Mouse (Mus musculus) megakaryocyte, embryonic 14.5 days (primary cell): Measurements from ENCODE around the gene Rab37. TPM values are rescaled to one million over a fixed set of nuclear protein-coding genes. Genes with fewer than 3 reads are reported as not detected.

Experiments used
- H3K27me3 ChIP-seq: replicated peaks from 2 replicates; pipeline ENCODE3; 2012; ENCODE audit warnings: inconsistent platforms
- H3K36me3 ChIP-seq: replicated peaks from 2 replicates; pipeline ENCODE3; 2012; ENCODE audit warnings: low read length, inconsistent platforms, mixed read lengths
- H3K4me1 ChIP-seq: 2 replicates; pipeline ENCODE4 v1.6.1; 2012; ENCODE audit warnings: inconsistent platforms
- H3K4me3 ChIP-seq: replicated peaks from 2 replicates; pipeline ENCODE3; 2012; ENCODE audit warnings: moderate library complexity, mild to moderate bottlenecking, inconsistent platforms
- H3K9me3 ChIP-seq: 2 replicates; pipeline ENCODE4 v1.6.1; 2012; ENCODE audit warnings: inconsistent platforms
- FLI1 ChIP-seq: IDR thresholded peaks from 2 replicates; pipeline ENCODE4 v1.6.1; 2012; ENCODE audit warnings: low read length, inconsistent platforms, mixed read lengths
- GATA1 ChIP-seq: IDR thresholded peaks from 3 replicates; pipeline ENCODE4 v1.6.1; 2012; ENCODE audit warnings: mixed read lengths, low read length, inconsistent platforms, borderline replicate concordance
- polyA plus RNA-seq: library from polyadenylated mRNA; stranded (reverse); fragments of >175 nt; gene quantifications from 2 replicates; pipeline ENCODE4 v1.2.3, GENCODE M21; 2012; ENCODE audit warnings: low replicate concordance; ENCODE audit not compliant: insufficient read depth

The Rab37 gene
- polyA plus RNA-seq, 1 experiment: 19.8 TPM

GRCm38 (mm10) chr11:115162832-115163480, 71.7 kb downstream of the Rab37 start, which contains the start of gene Slc9a3r1:
Gene Slc9a3r1, plus strand, starts transcription at chr11:115163341.
- H3K4me1 ChIP-seq: peaks cover 85% of the 10 kb centered on the region
- H3K4me3 ChIP-seq: peak within 1 kb of the TSS; percentile 99
- no peaks in the 10 kb centered on the region for H3K27me3 ChIP-seq
- no peaks in the 10 kb centered on the region for H3K9me3 ChIP-seq
- TF ChIP-seq FLI1 (no peak), GATA1 (no peak)
- H3K36me3 ChIP-seq: peaks cover 58% of the 10 kb centered on the region

DNA sequence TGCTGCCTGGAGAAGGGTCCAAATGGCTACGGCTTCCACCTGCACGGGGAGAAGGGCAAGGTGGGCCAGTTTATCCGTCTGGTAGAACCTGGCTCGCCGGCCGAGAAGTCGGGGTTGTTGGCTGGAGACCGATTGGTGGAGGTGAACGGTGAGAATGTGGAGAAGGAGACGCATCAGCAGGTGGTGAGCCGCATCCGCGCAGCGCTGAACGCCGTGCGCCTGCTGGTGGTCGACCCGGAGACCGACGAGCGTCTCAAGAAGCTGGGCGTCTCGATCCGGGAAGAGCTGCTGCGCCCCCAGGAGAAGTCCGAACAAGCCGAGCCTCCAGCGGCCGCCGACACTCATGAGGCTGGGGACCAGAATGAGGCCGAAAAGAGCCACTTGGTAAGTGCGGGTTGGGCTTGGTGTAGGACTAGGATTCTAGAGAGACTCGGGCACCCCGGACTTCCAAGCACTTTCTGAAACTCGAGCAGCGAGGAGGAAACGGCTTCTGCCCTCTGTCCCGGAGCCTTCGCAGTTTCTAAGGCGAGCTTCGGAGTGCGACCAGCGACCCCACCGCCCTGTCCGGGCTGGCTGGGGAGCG, 72.4 kb downstream of the Rab37 start:
- peaks cover 62% of the 10 kb centered on the region for H3K36me3 ChIP-seq
- H3K4me1 ChIP-seq: peaks cover 84% of the 10 kb centered on the region
- no peaks in the 10 kb centered on the region for H3K9me3 ChIP-seq
- TF ChIP-seq FLI1 (no peak), GATA1 (no peak)
- H3K4me3 ChIP-seq: peak overlapping the region; percentile 99
- no peaks in the 10 kb centered on the region for H3K27me3 ChIP-seq

- TF ChIP-seq GATA1 (no peak), FLI1 (no peak)
- Histone ChIP-seq H3K27me3 (no peaks in the 10 kb centered on the region), H3K4me3 (peak overlapping the region; percentile 99), H3K9me3 (no peaks in the 10 kb centered on the region), H3K4me1 (peaks cover 76% of the 10 kb centered on the region), H3K36me3 (peaks cover 61% of the 10 kb centered on the region)
Measured at GRCm38 (mm10) chr11:115164341-115164975, 73.2 kb downstream of the Rab37 start.

DNA sequence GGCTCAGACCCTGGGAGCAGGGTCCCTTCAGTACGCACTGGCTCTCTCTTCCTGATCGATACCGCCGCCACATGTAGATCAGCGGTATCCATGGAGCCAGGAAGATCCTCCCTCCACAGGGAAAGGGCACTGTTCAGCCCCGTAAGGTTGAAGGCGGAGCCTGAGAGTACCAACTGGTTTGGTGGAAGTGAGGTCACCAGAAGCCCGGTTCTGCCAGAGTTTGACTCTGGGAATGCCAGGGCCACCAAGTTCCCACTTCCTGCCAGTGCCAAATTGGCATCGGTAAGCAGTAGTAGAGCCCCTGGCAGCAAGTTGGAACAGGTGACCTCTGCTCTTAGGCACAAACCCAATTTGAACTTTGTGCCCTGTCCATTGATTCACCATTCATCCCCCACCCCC, 73.7 kb downstream of the Rab37 start:
- Histone ChIP-seq H3K36me3 (peaks cover 60% of the 10 kb centered on the region), H3K27me3 (no peaks in the 10 kb centered on the region), H3K4me1 (peaks cover 72% of the 10 kb centered on the region), H3K9me3 (no peaks in the 10 kb centered on the region), H3K4me3 (peak overlapping the region; percentile 99)
- TF ChIP-seq FLI1 (no peak), GATA1 (no peak)

- H3K4me1 ChIP-seq: peaks cover 66% of the 10 kb centered on the region
- H3K4me3 ChIP-seq: no peak overlapping the region
- H3K9me3 ChIP-seq: no peaks in the 10 kb centered on the region
- H3K27me3 ChIP-seq: no peaks in the 10 kb centered on the region
- H3K36me3 ChIP-seq: peaks cover 62% of the 10 kb centered on the region
- TF ChIP-seq GATA1 (no peak), FLI1 (no peak)
Measured at GRCm38 (mm10) chr11:115166776-115167175, 75.5 kb downstream of the Rab37 start.

DNA sequence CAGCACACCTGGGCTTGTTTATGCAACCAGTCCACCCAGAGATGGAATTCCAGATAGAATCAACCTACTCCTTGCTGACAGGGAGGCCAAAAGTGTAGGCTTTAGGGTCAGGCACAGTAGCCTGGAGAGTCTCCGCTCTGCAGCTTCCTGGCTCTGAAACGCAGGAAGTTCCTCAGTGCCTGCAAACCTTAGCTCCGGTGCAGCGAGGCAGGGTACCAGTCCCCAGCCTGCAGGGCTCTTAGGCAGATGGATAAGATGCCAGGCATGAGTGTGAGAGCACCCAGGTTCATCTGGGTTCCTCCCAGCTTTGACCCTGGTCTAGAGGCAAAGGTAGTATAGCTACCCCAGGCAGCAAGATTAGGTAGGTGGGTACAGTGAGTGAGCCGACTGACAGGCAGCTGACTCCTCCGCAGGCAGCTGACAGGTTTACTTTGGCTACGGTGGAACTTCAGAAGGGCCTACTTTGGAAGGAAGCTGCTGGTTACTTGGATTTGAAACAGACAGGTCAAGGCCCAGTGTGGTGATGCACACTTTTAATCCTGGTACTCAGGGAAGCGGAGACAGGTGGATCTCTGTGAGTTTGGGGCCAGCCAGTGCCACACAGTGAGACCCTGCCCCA, 76.5 kb downstream of the Rab37 start:
- Histone ChIP-seq H3K9me3 (no peaks in the 10 kb centered on the region), H3K4me1 (peaks cover 66% of the 10 kb centered on the region), H3K27me3 (no peaks in the 10 kb centered on the region), H3K4me3 (no peak overlapping the region), H3K36me3 (peaks cover 69% of the 10 kb centered on the region)
- TF ChIP-seq GATA1 (no peak), FLI1 (no peak)

DNA sequence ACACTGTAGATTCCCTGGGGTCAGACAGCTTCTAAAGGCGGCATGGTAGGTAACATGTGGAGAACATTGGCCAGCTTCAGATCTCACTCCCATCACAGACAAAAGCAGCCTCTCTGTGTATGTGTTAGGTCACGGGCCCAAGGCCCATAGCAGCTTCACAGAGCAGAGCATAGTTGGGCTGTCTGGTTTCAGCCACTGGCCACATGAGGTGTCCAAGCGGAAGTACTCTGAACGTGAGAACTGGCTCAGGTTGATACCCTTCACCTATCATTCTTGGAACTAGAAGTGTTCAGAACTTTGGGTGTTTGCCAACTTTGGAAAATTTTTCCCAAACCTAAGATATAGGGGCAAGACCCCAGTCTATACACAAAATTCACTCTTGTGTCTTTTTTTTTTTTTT, 78.2 kb downstream of the Rab37 start:
- H3K4me1 ChIP-seq: peaks cover 81% of the 10 kb centered on the region

DNA sequence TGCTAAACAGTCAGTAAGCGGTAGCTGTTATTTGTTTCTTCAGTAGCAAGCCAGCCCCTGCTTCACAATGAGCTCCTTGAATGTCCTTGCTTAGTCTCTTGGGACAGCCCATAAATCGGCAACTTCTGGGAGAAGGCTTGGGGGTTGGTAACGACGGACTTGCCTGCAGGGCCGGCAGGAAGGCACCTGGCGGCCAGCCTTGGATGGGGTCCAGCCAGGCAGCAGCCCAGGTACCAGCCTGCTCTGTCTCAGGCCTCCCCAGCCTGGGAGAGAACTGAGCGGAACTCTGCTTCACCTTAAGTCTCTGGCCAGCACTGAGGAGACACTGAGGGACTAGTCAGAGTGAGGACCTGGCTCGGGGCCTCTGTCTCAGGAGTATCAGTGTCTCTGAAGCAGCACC, 79.9 kb downstream of the Rab37 start:
- Histone ChIP-seq H3K4me1 (peaks cover 81% of the 10 kb centered on the region), H3K27me3 (no peaks in the 10 kb centered on the region), H3K36me3 (peaks cover 80% of the 10 kb centered on the region), H3K4me3 (no peak overlapping the region), H3K9me3 (no peaks in the 10 kb centered on the region)
- TF ChIP-seq FLI1: no peak
- TF ChIP-seq GATA1: no peak

More for the DNA sequence above, 78.2 kb downstream of the Rab37 start:
- Histone ChIP-seq H3K9me3 (no peaks in the 10 kb centered on the region), H3K36me3 (peaks cover 73% of the 10 kb centered on the region), H3K27me3 (no peaks in the 10 kb centered on the region), H3K4me3 (no peak overlapping the region)
- no peak for TF ChIP-seq FLI1
- TF ChIP-seq GATA1: no peak

- Histone ChIP-seq H3K27me3 (no peaks in the 10 kb centered on the region), H3K9me3 (no peaks in the 10 kb centered on the region), H3K4me3 (peak overlapping the region; percentile 86), H3K36me3 (peaks cover 80% of the 10 kb centered on the region), H3K4me1 (peaks cover 73% of the 10 kb centered on the region)
- no peak for TF ChIP-seq GATA1
- no peak for TF ChIP-seq FLI1
Measured at GRCm38 (mm10) chr11:115172825-115173287, 81.6 kb downstream of the Rab37 start.
